Mouse (Mus musculus) liver, embryonic 13.5 days (tissue): ENCODE measurements at regions not wholly inside any gene's neighbourhood (a gene's known extent, or its start where the extent isn't known, plus 50 kb on each side); places are given as distances from the start of the nearest gene placed in this dataset.

ENCODE experiments used
- ATAC-seq: fragments of 200-750 bp; cut with Nextera tagmentation; 2 replicates; pipeline ENCODE4 v1.8.0; 2017; ENCODE audit warnings: low read depth, mild to moderate bottlenecking, moderate number of reproducible peaks, moderate library complexity
- DNase-seq: peaks from one replicate; pipeline ENCODE4 v3.0.0; 2022
- H3K27ac ChIP-seq: fragments of 300-500 bp; sonication (generic); 2 replicates; pipeline ENCODE4 v1.5.1; 2015; ENCODE audit warnings: moderate library complexity, mild to moderate bottlenecking, inconsistent platforms
- H3K27me3 ChIP-seq: fragments of 300-500 bp; sonication (generic); 2 replicates; pipeline ENCODE4 v1.6.1; 2015; ENCODE audit warnings: mild to moderate bottlenecking, inconsistent platforms
- H3K36me3 ChIP-seq: fragments of 300-500 bp; sonication (generic); 2 replicates; pipeline ENCODE4 v1.6.1; 2015; ENCODE audit warnings: mild to moderate bottlenecking, inconsistent platforms
- H3K4me1 ChIP-seq: fragments of 300-500 bp; sonication (generic); replicated peaks from 2 replicates; pipeline ENCODE4 v1.6.1; 2015; ENCODE audit warnings: inconsistent platforms
- H3K4me2 ChIP-seq: fragments of 300-500 bp; sonication (generic); 2 replicates; pipeline ENCODE4 v1.6.1; 2015; ENCODE audit warnings: inconsistent platforms, mild to moderate bottlenecking, moderate library complexity
- H3K4me3 ChIP-seq: fragments of 300-500 bp; sonication (generic); replicated peaks from 2 replicates; pipeline ENCODE4 v1.5.1; 2015; ENCODE audit warnings: mild to moderate bottlenecking, inconsistent platforms
- H3K9ac ChIP-seq: fragments of 300-500 bp; sonication (generic); 2 replicates; pipeline ENCODE4 v1.6.1; 2015; ENCODE audit warnings: mild to moderate bottlenecking, inconsistent platforms
- H3K9me3 ChIP-seq: fragments of 300-500 bp; sonication (generic); replicated peaks from 2 replicates; pipeline ENCODE4 v1.6.1; 2016; ENCODE audit warnings: inconsistent platforms
- WGBS: fragments of 180-500 bp; shearing (Covaris S2); methylation state at CpG from one replicate; pipeline ENCODE4 v1.1.7; 2015; ENCODE audit not compliant: insufficient replicate concordance; 5-methylcytosine and 5-hydroxymethylcytosine counted together

GRCm38 (mm10) chr6:135632671-135633070 lies 270.3 kb downstream of the Emp1 start:
- no peaks in the 10 kb centered on the region for H3K4me1 ChIP-seq
- no peak for ATAC-seq
- 68% methylated on average over 5 of the region's 5 CpGs for WGBS
- no peak overlapping the region for H3K4me3 ChIP-seq
- H3K36me3 ChIP-seq, result no peaks in the 10 kb centered on the region
- no peaks in the 10 kb centered on the region for H3K27me3 ChIP-seq
- H3K4me2 ChIP-seq, result no peak overlapping the region
- H3K27ac ChIP-seq, result no peak overlapping the region
- no peak overlapping the region for H3K9ac ChIP-seq
- no peak for DNase-seq
- H3K9me3 ChIP-seq, result no peaks in the 10 kb centered on the region

- Histone ChIP-seq H3K9me3 (no peaks in the 10 kb centered on the region), H3K27me3 (no peaks in the 10 kb centered on the region), H3K4me1 (no peaks in the 10 kb centered on the region), H3K9ac (no peak overlapping the region), H3K27ac (no peak overlapping the region), H3K4me2 (no peak overlapping the region), H3K36me3 (no peaks in the 10 kb centered on the region), H3K4me3 (no peak overlapping the region)
- WGBS, result 74% methylated on average over 8 of the region's 8 CpGs
- ATAC-seq, result no peak
- no peak for DNase-seq
These were observed 274.3 kb downstream of the Emp1 start for GRCm38 (mm10) chr6:135636648-135637047.

- DNase-seq, result no peak
- H3K27ac ChIP-seq, result no peak overlapping the region
- ATAC-seq, result no peak
- no peaks in the 10 kb centered on the region for H3K9me3 ChIP-seq
- no peaks in the 10 kb centered on the region for H3K27me3 ChIP-seq
- WGBS, result 61% methylated on average over 5 of the region's 5 CpGs
- H3K4me3 ChIP-seq, result no peak overlapping the region
- no peak overlapping the region for H3K9ac ChIP-seq
- H3K4me2 ChIP-seq, result no peak overlapping the region
- no peaks in the 10 kb centered on the region for H3K36me3 ChIP-seq
- no peaks in the 10 kb centered on the region for H3K4me1 ChIP-seq
These were observed 280.4 kb downstream of the Emp1 start for GRCm38 (mm10) chr6:135642711-135643110.

DNA sequence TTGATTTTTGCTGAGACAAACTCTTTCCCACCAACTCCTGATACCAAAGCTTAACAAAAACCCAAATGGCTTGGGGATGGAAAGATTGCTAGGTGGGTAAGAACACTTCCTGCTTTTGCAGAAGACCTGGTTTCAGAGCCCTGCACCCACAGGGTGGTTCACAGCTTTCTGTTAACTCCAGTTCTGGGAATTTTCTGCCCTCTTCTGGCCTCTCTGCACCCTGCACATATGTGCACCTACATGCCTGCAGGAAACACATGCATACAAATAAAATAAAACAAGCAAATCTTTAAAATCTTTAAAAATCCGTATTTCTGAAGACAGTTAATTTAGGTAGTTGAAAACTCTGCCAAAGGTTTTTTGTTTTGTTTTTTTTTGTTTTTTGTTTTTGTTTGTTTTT lies 283.8 kb downstream of the Emp1 start:
- H3K27me3 ChIP-seq, result no peaks in the 10 kb centered on the region
- no peak overlapping the region for H3K27ac ChIP-seq
- no peak overlapping the region for H3K4me3 ChIP-seq
- no peaks in the 10 kb centered on the region for H3K9me3 ChIP-seq
- DNase-seq (no peak), ATAC-seq (no peak)
- H3K4me1 ChIP-seq, result no peaks in the 10 kb centered on the region
- no peak overlapping the region for H3K4me2 ChIP-seq
- no peak overlapping the region for H3K9ac ChIP-seq
- 24% methylated on average over 1 of the region's 1 CpGs for WGBS
- H3K36me3 ChIP-seq, result no peaks in the 10 kb centered on the region

DNA sequence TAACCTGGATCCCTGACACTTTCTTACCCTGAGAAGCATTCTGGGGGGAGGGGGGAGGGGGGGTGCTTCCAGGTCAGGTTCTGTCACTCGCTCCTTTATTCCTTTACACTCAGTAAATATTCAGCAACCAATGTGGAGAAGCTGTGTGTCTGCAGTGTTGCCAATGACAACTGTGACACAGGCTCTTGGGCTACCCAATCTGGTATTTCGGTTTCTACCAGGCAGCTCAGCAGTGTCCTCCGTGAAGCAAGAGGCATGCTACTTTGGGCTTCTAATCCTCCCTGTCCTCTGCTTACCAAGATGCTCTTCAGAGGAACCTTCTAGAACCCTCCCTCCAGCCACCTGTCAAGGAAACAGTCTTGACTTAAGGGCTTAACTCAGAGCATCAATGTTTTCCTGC lies 290.7 kb downstream of the Emp1 start:
- H3K27ac ChIP-seq, result no peak overlapping the region
- H3K4me3 ChIP-seq, result no peak overlapping the region
- no peak for ATAC-seq
- no peak for DNase-seq
- no peaks in the 10 kb centered on the region for H3K9me3 ChIP-seq
- H3K4me2 ChIP-seq, result no peak overlapping the region
- WGBS, result 57% methylated on average over 3 of the region's 3 CpGs
- no peaks in the 10 kb centered on the region for H3K27me3 ChIP-seq
- no peaks in the 10 kb centered on the region for H3K4me1 ChIP-seq
- no peaks in the 10 kb centered on the region for H3K36me3 ChIP-seq
- no peak overlapping the region for H3K9ac ChIP-seq

DNA sequence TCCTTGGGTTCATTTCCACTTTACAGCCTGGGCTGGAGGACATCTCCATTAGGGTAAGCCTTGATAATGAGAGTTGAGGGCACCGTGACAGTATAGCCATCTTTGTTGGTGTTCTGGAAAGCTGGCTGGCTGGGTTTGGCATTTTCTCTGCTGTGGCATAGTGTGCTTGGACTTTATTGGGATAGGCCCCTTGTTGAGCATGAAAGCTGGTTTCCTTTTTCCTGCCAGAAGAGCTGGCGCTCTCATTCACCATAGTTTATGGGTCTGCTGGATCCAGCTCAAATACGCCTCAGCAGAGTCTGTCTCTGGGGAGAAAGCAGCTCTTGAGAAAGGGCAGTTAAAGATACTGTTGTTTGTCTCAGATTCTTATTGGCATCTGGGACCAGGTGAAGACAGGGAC lies 300.0 kb downstream of the Emp1 start:
- Histone ChIP-seq H3K36me3 (no peaks in the 10 kb centered on the region), H3K9ac (no peak overlapping the region), H3K9me3 (no peaks in the 10 kb centered on the region), H3K27ac (no peak overlapping the region), H3K4me2 (no peak overlapping the region), H3K4me1 (no peaks in the 10 kb centered on the region), H3K27me3 (no peaks in the 10 kb centered on the region), H3K4me3 (no peak overlapping the region)
- DNase-seq (no peak), ATAC-seq (no peak)
- 79% methylated on average over 3 of the region's 3 CpGs for WGBS

DNA sequence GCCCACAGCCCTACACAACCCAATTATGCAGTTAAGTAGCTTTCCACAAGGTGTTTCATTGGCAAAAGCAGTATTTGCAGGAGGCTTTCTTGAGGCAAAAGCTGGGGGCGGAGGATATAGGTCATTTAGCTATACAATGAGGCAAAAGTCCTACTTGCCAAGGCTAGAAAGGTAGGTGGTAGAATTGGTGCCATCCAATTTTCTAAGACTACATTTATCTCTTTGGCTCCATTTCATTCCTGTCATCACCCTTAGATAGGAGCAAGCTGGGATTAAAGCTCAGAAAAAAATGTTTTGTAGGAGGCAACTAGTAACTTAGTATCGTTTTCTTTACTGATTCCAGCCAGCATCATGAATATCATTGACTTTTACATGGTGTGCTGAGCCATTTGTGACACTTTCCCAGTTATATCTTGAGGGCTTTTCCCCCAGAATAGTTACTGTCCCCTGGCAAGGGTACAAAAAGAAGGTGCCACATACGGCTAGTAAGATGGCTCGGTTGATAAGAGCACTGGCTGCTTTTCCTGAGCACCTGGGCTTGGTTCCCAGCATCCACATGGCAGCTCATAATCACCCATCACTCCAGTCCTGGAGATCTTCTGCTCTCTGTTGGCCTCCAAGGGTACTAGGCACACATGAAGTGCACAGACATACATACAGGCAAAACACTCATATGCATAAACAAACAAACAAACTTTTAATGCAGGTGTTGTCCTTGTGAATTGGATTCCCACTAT lies 300.6 kb downstream of the Emp1 start:
- H3K4me1 ChIP-seq, result no peaks in the 10 kb centered on the region
- no peaks in the 10 kb centered on the region for H3K9me3 ChIP-seq
- no peak overlapping the region for H3K4me3 ChIP-seq
- H3K36me3 ChIP-seq, result no peaks in the 10 kb centered on the region
- DNase-seq (no peak), ATAC-seq (no peak)
- no peaks in the 10 kb centered on the region for H3K27me3 ChIP-seq
- no peak overlapping the region for H3K27ac ChIP-seq
- no peak overlapping the region for H3K9ac ChIP-seq
- 56% methylated on average over 4 of the region's 4 CpGs for WGBS
- no peak overlapping the region for H3K4me2 ChIP-seq
